Mouse (Mus musculus): ENCODE measurements at regions not wholly inside any gene's neighbourhood (a gene's known extent, or its start where the extent isn't known, plus 50 kb on each side); places are given as distances from the start of the nearest gene placed in this dataset.

GRCm38 (mm10) chr15:27412304-27412703, 54.2 kb upstream of the Ank start:
- TF ChIP-seq CTCF (IDR thresholded peaks at IDR 0.05; ENCODE audit: low read depth) (no peak), EP300 (IDR thresholded peaks at IDR 0.05; ENCODE audit: low read depth) (no peak)

All from heart, postnatal 0 days (tissue).